Mouse (Mus musculus): ENCODE measurements around the gene Wnt11. TPM values are rescaled to one million over a fixed set of nuclear protein-coding genes. Genes with fewer than 3 reads are reported as not detected.
A peak's percentile ranks its signal among the peaks of the same experiment; 100 is the strongest.

The Wnt11 gene
- polyA plus RNA-seq (2014; fragmentation: Nextera tagmentation; extraction: Ambion mirVana) = 21.4 and 21.5 TPM in 2 replicates

- DNase-seq (peak; percentile 79), ATAC-seq (ENCODE audit: insufficient read depth) (no peak; the same call in 1 of the 2 replicates)
- Histone ChIP-seq H3K9ac (peak within 1 kb of the TSS; percentile 72), H3K27ac (ENCODE audit: low read depth) (peak within 1 kb of the TSS; percentile 30; the same call in 1 of the 2 replicates), H3K4me3 (ENCODE audit: low read depth, low read length) (peak within 1 kb of the TSS; percentile 65), H3K27me3 (ENCODE audit: insufficient read depth, low read length) (peaks cover 40% of the 10 kb centered on the region), H3K9me3 (ENCODE audit: low read depth, low read length) (no peaks in the 10 kb centered on the region), H3K36me3 (ENCODE audit: insufficient read depth) (0 out of 2 replicates have a peak, but pooled peaks cover 4% of the 10 kb centered on the region), H3K4me1 (ENCODE audit: insufficient read depth) (no peaks in the 10 kb centered on the region; the same call in 1 of the 2 replicates), H3K4me2 (peak within 1 kb of the TSS; percentile 96)
- WGBS = under 1% methylated on average over 66 of the region's 66 CpGs
- TF ChIP-seq CTCF (IDR thresholded peaks at IDR 0.05; ENCODE audit: low read depth) = no peak
These were observed at the start of gene Wnt11 for GRCm38 (mm10) chr7:98834711-98835321. Gene Wnt11, plus strand, starts transcription at chr7:98835112.

DNA sequence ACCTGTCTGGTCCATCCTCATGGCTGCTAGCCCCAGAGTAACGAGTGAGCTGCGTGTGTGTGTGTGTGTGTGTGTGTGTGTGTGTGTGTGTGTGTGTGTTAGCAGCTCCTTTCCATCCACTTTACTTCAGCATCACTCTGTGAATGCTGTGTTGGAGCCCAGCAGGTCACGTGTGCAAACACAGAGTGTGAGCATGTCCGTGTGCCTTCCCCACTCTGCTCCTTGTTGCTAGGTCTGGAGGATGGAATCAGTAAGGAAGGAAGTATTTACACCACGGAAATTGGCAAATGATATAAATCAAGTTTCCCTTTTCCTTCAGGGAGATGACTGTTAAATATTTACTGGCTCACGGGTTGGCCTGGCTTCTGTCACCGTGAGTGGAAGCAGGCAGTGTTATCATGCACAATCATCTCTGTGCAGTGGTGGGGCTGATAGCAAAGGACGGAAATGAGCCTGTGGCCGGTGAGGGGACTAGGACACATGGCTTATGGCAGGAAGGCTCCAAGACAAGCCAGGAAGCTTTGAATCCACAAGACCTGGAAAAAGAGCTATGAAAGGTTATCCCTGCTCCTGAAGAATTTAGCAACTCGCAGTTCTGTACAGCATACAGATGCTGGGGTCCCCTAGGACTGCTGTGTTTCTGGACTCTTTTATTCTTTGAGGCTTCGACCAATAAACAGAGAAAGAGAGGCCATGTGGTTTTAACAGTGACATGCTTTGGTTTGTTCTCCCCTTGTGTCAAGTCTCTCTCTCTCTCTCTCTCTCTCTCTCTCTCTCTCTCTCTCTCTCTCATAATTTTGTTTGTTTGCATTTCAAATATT, 47.9 kb upstream of the Wnt11 start:
- Histone ChIP-seq H3K4me3 (ENCODE audit: low read depth, low read length) (no peak overlapping the region), H3K4me1 (ENCODE audit: insufficient read depth) (peaks cover 25% of the 10 kb centered on the region), H3K9ac (no peak overlapping the region), H3K36me3 (ENCODE audit: insufficient read depth) (no peaks in the 10 kb centered on the region), H3K4me2 (no peak overlapping the region), H3K9me3 (ENCODE audit: low read depth, low read length) (no peaks in the 10 kb centered on the region), H3K27ac (ENCODE audit: low read depth) (0 out of 2 replicates have a peak overlapping the region, but pooled peaks have one; percentile 4), H3K27me3 (ENCODE audit: insufficient read depth, low read length) (no peaks in the 10 kb centered on the region)
- DNase-seq (no peak), ATAC-seq (ENCODE audit: insufficient read depth) (no peak)
- no peak for TF ChIP-seq CTCF (IDR thresholded peaks at IDR 0.05; ENCODE audit: low read depth)
- WGBS = 29% methylated on average over 11 of the region's 11 CpGs

DNA sequence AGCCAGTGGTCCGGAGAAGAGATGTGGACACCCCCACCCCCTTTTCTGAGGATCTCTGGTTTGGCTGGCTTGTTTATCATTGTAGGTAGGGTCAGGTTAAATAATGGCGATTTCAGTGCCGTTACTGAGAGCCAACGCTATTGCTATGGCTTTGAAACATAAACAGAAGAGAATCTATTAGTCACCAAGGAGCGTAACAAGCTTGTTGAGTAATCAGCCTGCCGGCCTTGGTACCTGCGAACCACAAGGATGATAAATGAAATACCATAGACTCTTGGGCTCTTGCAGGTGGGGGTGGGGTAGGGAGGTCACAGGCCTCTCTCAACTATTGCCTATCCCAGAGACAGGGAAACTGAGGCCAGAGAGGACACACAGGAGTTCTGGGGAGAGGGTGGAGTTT, 46.2 kb upstream of the Wnt11 start:
- no peak for ATAC-seq (ENCODE audit: insufficient read depth)
- Histone ChIP-seq H3K27ac (ENCODE audit: low read depth) (no peak overlapping the region), H3K9ac (no peak overlapping the region), H3K4me2 (no peak overlapping the region), H3K4me3 (ENCODE audit: low read depth, low read length) (no peak overlapping the region), H3K27me3 (ENCODE audit: insufficient read depth, low read length) (no peaks in the 10 kb centered on the region), H3K9me3 (ENCODE audit: low read depth, low read length) (no peaks in the 10 kb centered on the region), H3K36me3 (ENCODE audit: insufficient read depth) (no peaks in the 10 kb centered on the region), H3K4me1 (ENCODE audit: insufficient read depth) (peaks cover 20% of the 10 kb centered on the region)
- no peak for TF ChIP-seq CTCF (IDR thresholded peaks at IDR 0.05; ENCODE audit: low read depth)
- WGBS = 42% methylated on average over 7 of the region's 7 CpGs
- no peak for DNase-seq

DNA sequence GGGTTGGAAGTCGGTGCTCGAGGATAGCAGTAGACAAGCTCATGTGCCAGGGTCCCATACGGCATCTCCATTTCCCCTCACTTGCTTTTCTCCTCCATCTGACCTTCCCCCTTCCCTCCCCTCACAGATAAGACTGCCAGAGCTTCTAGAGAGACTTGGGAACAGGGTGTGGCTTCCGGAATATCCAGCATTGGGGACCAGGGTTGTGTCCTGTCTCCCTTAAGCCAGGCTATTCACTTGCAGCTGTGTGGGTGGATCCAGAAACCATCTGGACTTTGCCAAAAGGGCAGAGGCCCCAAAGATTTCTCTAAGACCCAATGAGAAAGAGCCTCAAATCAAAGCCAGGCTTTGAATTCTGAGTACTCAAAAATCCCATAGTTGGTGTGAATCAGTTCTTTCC, 45.8 kb upstream of the Wnt11 start:
- Histone ChIP-seq H3K36me3 (ENCODE audit: insufficient read depth) (no peaks in the 10 kb centered on the region), H3K27me3 (ENCODE audit: insufficient read depth, low read length) (no peaks in the 10 kb centered on the region), H3K4me3 (ENCODE audit: low read depth, low read length) (no peak overlapping the region), H3K4me2 (no peak overlapping the region), H3K9me3 (ENCODE audit: low read depth, low read length) (no peaks in the 10 kb centered on the region), H3K27ac (ENCODE audit: low read depth) (no peak overlapping the region), H3K4me1 (ENCODE audit: insufficient read depth) (peaks cover 17% of the 10 kb centered on the region), H3K9ac (no peak overlapping the region)
- no peak for DNase-seq
- no peak for ATAC-seq (ENCODE audit: insufficient read depth)
- 67% methylated on average over 4 of the region's 4 CpGs for WGBS
- TF ChIP-seq CTCF (IDR thresholded peaks at IDR 0.05; ENCODE audit: low read depth) = no peak

DNA sequence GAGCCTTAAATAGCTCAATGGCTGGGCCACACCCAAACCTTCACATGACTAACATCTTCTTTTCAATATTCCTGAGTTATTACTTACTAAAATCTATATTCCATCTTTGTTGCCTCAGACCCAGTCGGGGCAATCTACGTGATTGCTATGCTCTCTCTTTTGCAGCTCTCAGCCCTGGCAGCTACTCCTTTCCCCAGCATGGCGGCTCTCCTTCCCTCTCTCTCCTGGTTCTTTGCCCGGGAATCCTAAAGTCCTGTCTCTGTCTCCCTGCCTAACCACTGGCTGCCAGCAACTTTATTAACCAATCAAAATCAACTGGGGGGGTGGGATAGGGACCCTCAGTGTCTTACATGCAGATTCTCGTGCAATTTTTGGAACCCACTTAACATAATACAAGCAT, 43.0 kb upstream of the Wnt11 start:
- H3K4me1 ChIP-seq (ENCODE audit: insufficient read depth) = peaks cover 5% of the 10 kb centered on the region; the same call in 1 of the 2 replicates
- ATAC-seq (ENCODE audit: insufficient read depth) (no peak), DNase-seq (no peak)
- no peaks in the 10 kb centered on the region for H3K36me3 ChIP-seq (ENCODE audit: insufficient read depth)
- H3K4me3 ChIP-seq (ENCODE audit: low read depth, low read length) = no peak overlapping the region
- no peaks in the 10 kb centered on the region for H3K27me3 ChIP-seq (ENCODE audit: insufficient read depth, low read length)
- H3K27ac ChIP-seq (ENCODE audit: low read depth) = no peak overlapping the region
- H3K4me2 ChIP-seq = no peak overlapping the region
- no peak for TF ChIP-seq CTCF (IDR thresholded peaks at IDR 0.05; ENCODE audit: low read depth)
- no peaks in the 10 kb centered on the region for H3K9me3 ChIP-seq (ENCODE audit: low read depth, low read length)
- WGBS = 79% methylated on average over 5 of the region's 5 CpGs
- no peak overlapping the region for H3K9ac ChIP-seq

GRCm38 (mm10) chr7:98793811-98794210, 41.1 kb upstream of the Wnt11 start:
- Histone ChIP-seq H3K4me2 (no peak overlapping the region), H3K9ac (no peak overlapping the region), H3K9me3 (ENCODE audit: low read depth, low read length) (no peaks in the 10 kb centered on the region), H3K4me3 (ENCODE audit: low read depth, low read length) (no peak overlapping the region), H3K27ac (ENCODE audit: low read depth) (no peak overlapping the region), H3K4me1 (ENCODE audit: insufficient read depth) (peaks cover 13% of the 10 kb centered on the region), H3K36me3 (ENCODE audit: insufficient read depth) (no peaks in the 10 kb centered on the region), H3K27me3 (ENCODE audit: insufficient read depth, low read length) (no peaks in the 10 kb centered on the region)
- TF ChIP-seq CTCF (IDR thresholded peaks at IDR 0.05; ENCODE audit: low read depth) = no peak
- ATAC-seq (ENCODE audit: insufficient read depth) = no peak
- DNase-seq = no peak
- WGBS = 52% methylated on average over 5 of the region's 5 CpGs

GRCm38 (mm10) chr7:98794444-98794843, 40.5 kb upstream of the Wnt11 start:
- H3K4me1 ChIP-seq (ENCODE audit: insufficient read depth) = peaks cover 13% of the 10 kb centered on the region
- no peaks in the 10 kb centered on the region for H3K27me3 ChIP-seq (ENCODE audit: insufficient read depth, low read length)
- no peak overlapping the region for H3K9ac ChIP-seq
- no peak overlapping the region for H3K27ac ChIP-seq (ENCODE audit: low read depth)
- DNase-seq (no peak), ATAC-seq (ENCODE audit: insufficient read depth) (no peak)
- WGBS = 70% methylated on average over 3 of the region's 3 CpGs
- no peak overlapping the region for H3K4me3 ChIP-seq (ENCODE audit: low read depth, low read length)
- H3K36me3 ChIP-seq (ENCODE audit: insufficient read depth) = no peaks in the 10 kb centered on the region
- H3K9me3 ChIP-seq (ENCODE audit: low read depth, low read length) = no peaks in the 10 kb centered on the region
- no peak overlapping the region for H3K4me2 ChIP-seq
- TF ChIP-seq CTCF (IDR thresholded peaks at IDR 0.05; ENCODE audit: low read depth) = no peak
